Mouse (Mus musculus) small intestine, adult 2 months (tissue): ENCODE results near the gene Asb13.

Experiments used
- CTCF ChIP-seq: fragments of 200-500 bp; IDR thresholded peaks from 2 replicates; pipeline ENCODE4 v1.5.1; 2012; ENCODE audit warnings: low read depth, mild to moderate bottlenecking, control low read depth, inconsistent platforms, low read length, moderate library complexity, mixed read lengths; ENCODE audit not compliant: insufficient replicate concordance, insufficient read length; ENCODE audit errors: extremely low read depth
- POLR2A ChIP-seq: fragments of 200-500 bp; IDR thresholded peaks from 2 replicates; pipeline ENCODE4 v1.6.1; 2012; ENCODE audit warnings: low read depth, mild to moderate bottlenecking, control low read depth, inconsistent platforms, low read length, moderate library complexity

GRCm38 (mm10) chr13:3632551-3632950 is 1.3 kb upstream of the Asb13 start:
- TF ChIP-seq CTCF = no peak
- no peak for TF ChIP-seq POLR2A
